Mouse (Mus musculus): ENCODE measurements at regions not wholly inside any gene's neighbourhood (a gene's known extent, or its start where the extent isn't known, plus 50 kb on each side); places are given as distances from the start of the nearest gene placed in this dataset.
"Not testable (repeated sequence)": the region's sequence is repeated elsewhere in the genome, so short reads cannot be mapped to it uniquely, and the experiment has no call there.

DNA sequence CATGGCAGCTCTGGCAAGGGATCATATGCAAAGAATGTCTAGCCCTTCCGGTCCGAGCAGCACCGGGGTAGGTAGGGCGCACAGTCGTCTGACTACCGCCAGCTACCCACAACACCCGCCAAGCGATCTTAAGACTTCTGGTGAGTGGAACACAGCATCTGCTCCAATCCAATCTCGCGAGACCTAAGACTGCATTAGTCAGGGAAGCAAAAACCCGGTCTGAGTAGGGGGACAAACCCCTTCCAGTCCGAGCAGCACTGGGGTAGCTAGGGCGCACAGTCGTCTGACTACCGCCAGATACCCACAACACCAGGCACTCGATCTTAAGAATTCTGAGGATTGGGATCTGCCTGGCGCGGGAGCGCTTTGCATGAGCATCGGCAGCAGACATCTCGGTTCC is 57.1 kb downstream of the Nap1l2 start:
- not testable (repeated sequence) for H3K9ac ChIP-seq (replicated peaks; ENCODE audit: low read length); H3K27me3 ChIP-seq (ENCODE audit: insufficient read depth, low read length); H3K4me3 ChIP-seq (ENCODE audit: low read length); H3K4me2 ChIP-seq (replicated peaks; ENCODE audit: low read depth, low read length); H3K27ac ChIP-seq (ENCODE audit: low read length); H3K36me3 ChIP-seq (ENCODE audit: insufficient read depth, low read length); H3K9me3 ChIP-seq (ENCODE audit: low read length); ATAC-seq (ENCODE audit: low FRiP score, low TSS enrichment); H3K4me1 ChIP-seq (ENCODE audit: insufficient read depth, low read length)
- 65% methylated on average over 21 of the region's 21 CpGs for WGBS

GRCm38 (mm10) chrX:103109181-103109580 is 77.3 kb downstream of the Nap1l2 start:
- Histone ChIP-seq H3K36me3 (ENCODE audit: insufficient read depth, low read length) (no peaks in the 10 kb centered on the region), H3K9ac (replicated peaks; ENCODE audit: low read length) (no peak overlapping the region), H3K4me2 (replicated peaks; ENCODE audit: low read depth, low read length) (no peak overlapping the region), H3K4me3 (ENCODE audit: low read length) (no peak overlapping the region), H3K27me3 (ENCODE audit: insufficient read depth, low read length) (no peaks in the 10 kb centered on the region), H3K9me3 (ENCODE audit: low read length) (no peaks in the 10 kb centered on the region), H3K4me1 (ENCODE audit: insufficient read depth, low read length) (no peaks in the 10 kb centered on the region), H3K27ac (ENCODE audit: low read length) (no peak overlapping the region)
- ATAC-seq (ENCODE audit: low FRiP score, low TSS enrichment) = no peak
- WGBS = 20% methylated on average over 1 of the region's 1 CpGs

GRCm38 (mm10) chrX:103067730-103068621 is 118.5 kb downstream of the Nap1l2 start:
- not testable (repeated sequence) for H3K4me3 ChIP-seq (ENCODE audit: low read length); H3K36me3 ChIP-seq (ENCODE audit: insufficient read depth, low read length); H3K9me3 ChIP-seq (ENCODE audit: low read length); H3K4me1 ChIP-seq (ENCODE audit: insufficient read depth, low read length); H3K9ac ChIP-seq (replicated peaks; ENCODE audit: low read length); H3K27me3 ChIP-seq (ENCODE audit: insufficient read depth, low read length); H3K4me2 ChIP-seq (replicated peaks; ENCODE audit: low read depth, low read length); H3K27ac ChIP-seq (ENCODE audit: low read length)
- WGBS = 17% methylated on average over 2 of the region's 50 CpGs
- ATAC-seq (ENCODE audit: low FRiP score, low TSS enrichment) = peak; percentile 77

GRCm38 (mm10) chrX:103067107-103067506 is 119.3 kb downstream of the Nap1l2 start:
- H3K4me2 ChIP-seq (replicated peaks; ENCODE audit: low read depth, low read length); H3K4me1 ChIP-seq (ENCODE audit: insufficient read depth, low read length); H3K9me3 ChIP-seq (ENCODE audit: low read length); H3K9ac ChIP-seq (replicated peaks; ENCODE audit: low read length); H3K36me3 ChIP-seq (ENCODE audit: insufficient read depth, low read length); H3K4me3 ChIP-seq (ENCODE audit: low read length); H3K27me3 ChIP-seq (ENCODE audit: insufficient read depth, low read length); H3K27ac ChIP-seq (ENCODE audit: low read length): not testable (repeated sequence)
- WGBS = no CpG with 5 or more reads among the region's 45 CpGs
- ATAC-seq (ENCODE audit: low FRiP score, low TSS enrichment) = peak; percentile 27; the same call in 1 of the 2 replicates

DNA sequence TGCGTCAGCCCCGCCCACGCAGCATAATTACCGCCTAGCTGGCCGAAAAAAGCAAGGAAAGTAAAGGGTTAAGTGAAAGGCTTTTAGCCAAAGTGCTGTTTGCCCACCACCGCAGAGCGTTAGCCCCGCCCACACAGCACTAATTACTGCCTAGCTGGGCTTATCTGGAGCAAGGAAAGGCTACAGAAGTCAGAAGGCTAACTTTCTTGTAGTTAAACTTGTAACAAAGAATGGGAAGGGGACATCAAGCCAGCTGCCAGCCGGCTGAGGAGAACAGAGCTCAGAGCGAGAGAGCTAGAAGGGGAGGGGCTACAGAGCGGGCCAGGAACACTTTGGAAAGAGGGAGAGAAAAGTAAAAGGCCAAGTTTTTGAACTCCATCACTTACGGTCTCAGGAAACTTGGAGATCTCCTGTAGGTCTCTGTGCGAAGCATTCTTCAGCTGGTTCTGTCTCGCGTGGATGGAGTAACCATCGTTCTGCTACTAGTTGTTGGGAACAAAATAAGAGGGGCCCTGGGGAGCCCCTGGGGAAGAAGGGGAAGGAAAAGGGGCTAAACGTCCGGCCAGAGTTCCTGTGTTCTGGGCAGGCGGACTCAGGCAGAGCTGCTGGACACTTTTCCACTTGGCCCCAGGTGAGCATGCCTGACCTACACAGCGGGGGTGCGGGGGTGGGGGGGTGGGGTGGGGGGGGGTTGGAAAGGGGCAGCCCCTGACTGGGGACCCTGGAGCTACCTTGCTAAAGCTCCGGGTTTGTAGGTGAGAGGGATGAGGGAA is 98.3 kb downstream of the 1700018G05Rik start:
- Histone ChIP-seq H3K4me1 (ENCODE audit: insufficient read depth, low read length) (no peaks in the 10 kb centered on the region), H3K27me3 (ENCODE audit: insufficient read depth, low read length) (peaks cover 6% of the 10 kb centered on the region; the same call in 1 of the 2 replicates), H3K36me3 (ENCODE audit: insufficient read depth, low read length) (no peaks in the 10 kb centered on the region), H3K9me3 (ENCODE audit: low read length) (no peaks in the 10 kb centered on the region), H3K4me3 (ENCODE audit: low read length) (peak overlapping the region; percentile 50), H3K27ac (ENCODE audit: low read length) (peak overlapping the region; percentile 84), H3K9ac (replicated peaks; ENCODE audit: low read length) (peak overlapping the region; percentile 50), H3K4me2 (replicated peaks; ENCODE audit: low read depth, low read length) (peak overlapping the region; percentile 40)
- 18% methylated on average over 21 of the region's 22 CpGs for WGBS
- peak; percentile 92 for ATAC-seq (ENCODE audit: low FRiP score, low TSS enrichment)

DNA sequence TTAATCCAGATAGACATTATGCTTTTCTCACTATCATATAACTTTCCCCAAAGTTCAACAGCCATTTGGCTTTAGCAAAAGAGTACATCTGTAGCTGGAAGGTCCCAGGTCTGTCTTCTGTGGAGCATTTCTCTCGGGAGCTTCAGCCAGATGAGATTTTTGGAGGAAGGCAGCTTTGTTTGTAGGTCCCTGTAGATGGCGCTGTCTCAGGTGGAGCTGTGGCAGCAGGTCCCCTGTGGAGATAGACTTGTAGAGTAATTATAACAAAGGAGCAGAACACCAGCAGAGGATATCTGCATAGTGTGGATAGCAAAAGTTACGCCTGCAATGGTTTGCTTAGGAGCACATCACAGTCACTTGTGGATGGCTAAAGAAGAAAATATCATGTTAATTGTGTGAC is 97.3 kb downstream of the 1700018G05Rik start:
- H3K27ac ChIP-seq (ENCODE audit: low read length); H3K9me3 ChIP-seq (ENCODE audit: low read length); H3K4me3 ChIP-seq (ENCODE audit: low read length); H3K27me3 ChIP-seq (ENCODE audit: insufficient read depth, low read length); H3K36me3 ChIP-seq (ENCODE audit: insufficient read depth, low read length); ATAC-seq (ENCODE audit: low FRiP score, low TSS enrichment); H3K9ac ChIP-seq (replicated peaks; ENCODE audit: low read length); H3K4me1 ChIP-seq (ENCODE audit: insufficient read depth, low read length): not testable (repeated sequence)
- 31% methylated on average over 3 of the region's 3 CpGs for WGBS
- peak overlapping the region; percentile 40 for H3K4me2 ChIP-seq (replicated peaks; ENCODE audit: low read depth, low read length)

DNA sequence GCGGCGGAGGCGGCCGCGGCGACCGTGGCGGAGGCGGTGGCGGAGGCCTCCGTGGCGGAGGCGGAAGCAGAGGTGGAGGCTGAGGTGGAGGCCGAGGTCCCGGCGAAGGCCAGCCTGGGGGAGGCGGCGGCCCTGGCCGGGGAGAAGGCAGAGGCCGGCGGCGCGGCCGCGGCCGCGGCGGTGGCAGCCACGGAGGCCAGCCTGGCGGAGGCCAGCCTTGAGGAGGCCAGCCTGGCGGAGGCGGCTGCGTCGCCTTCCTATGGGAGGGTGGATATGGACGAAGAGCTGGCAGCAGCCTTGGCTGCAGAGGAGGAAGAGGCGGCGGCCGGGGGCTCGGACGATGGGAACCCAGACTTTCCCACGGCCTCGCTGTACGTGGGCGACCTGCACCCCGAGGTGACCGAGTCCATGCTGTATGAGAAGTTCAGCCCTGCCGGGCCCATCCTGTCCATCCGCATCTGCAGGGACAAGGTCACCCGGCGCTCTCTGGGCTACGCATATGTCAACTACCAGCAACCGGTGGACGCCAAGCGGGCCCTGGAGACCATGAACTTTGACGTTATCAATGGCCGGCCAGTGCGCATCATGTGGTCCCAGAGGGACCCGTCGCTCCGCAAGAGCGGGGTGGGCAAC is 85.4 kb downstream of the 1700018G05Rik start:
- H3K27ac ChIP-seq (ENCODE audit: low read length); H3K4me2 ChIP-seq (replicated peaks; ENCODE audit: low read depth, low read length); H3K9me3 ChIP-seq (ENCODE audit: low read length); H3K4me1 ChIP-seq (ENCODE audit: insufficient read depth, low read length); H3K36me3 ChIP-seq (ENCODE audit: insufficient read depth, low read length); H3K27me3 ChIP-seq (ENCODE audit: insufficient read depth, low read length); H3K4me3 ChIP-seq (ENCODE audit: low read length); H3K9ac ChIP-seq (replicated peaks; ENCODE audit: low read length): not testable (repeated sequence)
- no CpG with 5 or more reads among the region's 61 CpGs for WGBS
- peak; percentile 28; the same call in 1 of the 2 replicates for ATAC-seq (ENCODE audit: low FRiP score, low TSS enrichment)

GRCm38 (mm10) chrX:103012298-103013243 is 84.4 kb downstream of the 1700018G05Rik start:
- not testable (repeated sequence) for H3K4me2 ChIP-seq (replicated peaks; ENCODE audit: low read depth, low read length); H3K27ac ChIP-seq (ENCODE audit: low read length); H3K27me3 ChIP-seq (ENCODE audit: insufficient read depth, low read length); H3K9ac ChIP-seq (replicated peaks; ENCODE audit: low read length); H3K36me3 ChIP-seq (ENCODE audit: insufficient read depth, low read length); H3K4me1 ChIP-seq (ENCODE audit: insufficient read depth, low read length); H3K9me3 ChIP-seq (ENCODE audit: low read length); H3K4me3 ChIP-seq (ENCODE audit: low read length)
- peak; percentile 77 for ATAC-seq (ENCODE audit: low FRiP score, low TSS enrichment)
- WGBS = no CpG with 5 or more reads among the region's 56 CpGs

DNA sequence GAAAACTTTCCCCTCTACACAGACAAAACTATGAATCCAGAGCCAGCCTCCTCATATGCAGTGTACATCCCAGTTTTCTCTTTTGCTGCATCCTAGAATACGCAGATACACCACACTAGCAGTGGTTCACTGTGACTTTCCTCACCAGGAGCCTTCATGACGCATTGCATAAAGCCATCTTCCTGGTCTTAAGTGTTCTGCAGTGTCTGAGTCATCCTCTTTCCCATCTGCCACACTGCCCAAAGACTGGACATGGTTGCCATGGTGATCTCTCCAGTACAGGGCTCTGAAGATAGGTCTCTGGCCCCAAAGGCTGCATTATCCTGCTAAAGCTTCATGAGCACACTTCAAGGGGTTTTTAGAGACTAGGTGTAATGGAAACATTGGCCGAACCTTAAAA is 65.8 kb downstream of the 1700018G05Rik start:
- ATAC-seq (ENCODE audit: low FRiP score, low TSS enrichment); H3K27ac ChIP-seq (ENCODE audit: low read length); H3K9me3 ChIP-seq (ENCODE audit: low read length); H3K9ac ChIP-seq (replicated peaks; ENCODE audit: low read length); H3K36me3 ChIP-seq (ENCODE audit: insufficient read depth, low read length); H3K4me3 ChIP-seq (ENCODE audit: low read length); H3K4me1 ChIP-seq (ENCODE audit: insufficient read depth, low read length); H3K4me2 ChIP-seq (replicated peaks; ENCODE audit: low read depth, low read length); H3K27me3 ChIP-seq (ENCODE audit: insufficient read depth, low read length): not testable (repeated sequence)
- WGBS = 88% methylated on average over 1 of the region's 3 CpGs
